Mouse (Mus musculus) ES-CJ7 (cell line): ENCODE measurements around the gene Ier5.

Experiments
- DNase-seq: peaks from one replicate; pipeline ENCODE4 v3.0.0; 2011; ENCODE audit warnings: low read depth, low spot score

Gene Ier5

GRCm38 (mm10) chr1:155053296-155053695 lies 46.1 kb downstream of the Ier5 start:
- DNase-seq = peak; percentile 66

GRCm38 (mm10) chr1:155052761-155053166 lies 46.7 kb downstream of the Ier5 start:
- DNase-seq = peak; percentile 67

- no peak for DNase-seq
Measured at GRCm38 (mm10) chr1:155052131-155052760, 47.2 kb downstream of the Ier5 start.

- DNase-seq = no peak
Measured at GRCm38 (mm10) chr1:155051701-155052127, 47.7 kb downstream of the Ier5 start.

- no peak for DNase-seq
Measured at GRCm38 (mm10) chr1:155050897-155051592, 48.4 kb downstream of the Ier5 start.

- peak; percentile 54 for DNase-seq
Measured at GRCm38 (mm10) chr1:155050174-155050573, 49.3 kb downstream of the Ier5 start.

GRCm38 (mm10) chr1:155048947-155049346 lies 50.5 kb downstream of the Ier5 start:
- peak; percentile 81 for DNase-seq
